Mouse (Mus musculus) C2C12 (cell line): Measurements from ENCODE around the gene Spred1.

ENCODE experiments used
- CTCF ChIP-seq: IDR thresholded peaks from one replicate; pipeline ENCODE4 v1.5.1; 2011; ENCODE audit not compliant: control insufficient read depth, insufficient read depth, insufficient read length
- FOSL1 ChIP-seq: IDR thresholded peaks from one replicate; pipeline ENCODE4 v1.8.0; 2011; ENCODE audit warnings: mild to moderate bottlenecking, low read length; ENCODE audit not compliant: poor library complexity, insufficient read depth, severe bottlenecking
- MAX ChIP-seq: IDR thresholded peaks from one replicate; pipeline ENCODE4 v1.6.1; 2011; ENCODE audit warnings: mild to moderate bottlenecking, control low read depth
- MYOG ChIP-seq: IDR thresholded peaks from one replicate; pipeline ENCODE4 v1.6.1; 2011; ENCODE audit not compliant: control insufficient read depth, insufficient read length; ENCODE audit errors: extremely low read depth
- USF1 ChIP-seq: IDR thresholded peaks from one replicate; pipeline ENCODE4 v1.6.1; 2011; ENCODE audit warnings: low read depth, mild to moderate bottlenecking, control low read depth, moderate library complexity

DNA sequence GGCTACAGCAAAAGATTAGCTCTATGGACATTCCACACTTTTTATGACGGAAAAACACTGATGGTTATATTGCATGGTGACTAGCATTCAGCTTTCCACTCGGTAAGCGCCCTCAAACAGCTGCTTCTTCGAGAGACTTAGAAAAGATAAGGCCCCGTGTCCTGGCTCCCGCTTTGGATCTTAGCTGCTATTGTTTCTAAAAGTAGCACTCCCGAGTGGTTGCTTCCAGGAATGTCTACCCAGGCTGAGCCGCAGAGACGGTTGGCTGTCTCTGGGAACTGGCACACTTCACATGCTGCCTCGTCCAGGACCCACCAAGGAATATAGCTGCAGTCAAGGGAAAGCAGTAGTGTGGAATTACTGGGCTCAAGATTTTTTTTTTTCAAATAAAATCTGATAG is 21.9 kb upstream of the Spred1 start:
- TF ChIP-seq MAX (no peak), CTCF (no peak), MYOG (no peak), USF1 (no peak), FOSL1 (no peak)
